Mouse (Mus musculus): ENCODE data around the gene Mpped2.
A peak's percentile ranks its signal among the peaks of the same experiment; 100 is the strongest.

The Mpped2 gene

DNA sequence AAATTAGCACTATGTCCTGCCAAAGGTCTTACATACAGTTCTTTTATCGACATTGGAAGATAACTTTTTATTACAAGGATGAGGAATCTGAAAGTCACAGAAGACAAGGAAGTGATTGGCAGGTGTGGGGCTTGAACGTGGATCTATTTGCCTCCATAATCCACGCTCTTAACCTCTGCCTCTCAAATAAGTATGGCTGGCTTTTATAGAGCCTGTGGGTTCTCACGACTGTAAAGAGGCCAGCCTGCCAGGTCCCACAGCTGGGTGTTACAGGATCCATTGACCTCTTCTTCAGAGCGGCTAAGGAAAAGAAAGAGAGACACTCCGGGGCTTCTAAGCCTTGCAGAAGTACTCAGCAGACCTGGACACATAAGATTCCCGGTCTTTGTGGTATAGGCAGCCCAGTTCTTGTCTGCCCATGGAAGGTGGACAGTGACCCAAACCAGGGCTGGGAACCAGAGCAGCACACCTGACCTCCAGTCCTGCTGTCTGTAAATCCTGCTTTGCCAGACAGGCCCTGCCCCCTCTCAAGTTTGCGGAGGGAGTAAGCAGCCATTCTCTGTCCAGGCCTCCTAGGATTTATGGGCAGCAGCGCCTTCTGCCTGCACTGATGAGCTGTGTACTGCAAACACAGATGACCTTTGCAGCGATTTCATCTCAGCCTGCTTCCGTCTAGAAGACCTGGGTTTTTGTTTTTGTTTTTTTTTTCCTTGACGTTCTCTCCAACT lies 162.7 kb downstream of the Mpped2 start:
- peak; percentile 2 for DNase-seq (ENCODE audit: low spot score)

DNA sequence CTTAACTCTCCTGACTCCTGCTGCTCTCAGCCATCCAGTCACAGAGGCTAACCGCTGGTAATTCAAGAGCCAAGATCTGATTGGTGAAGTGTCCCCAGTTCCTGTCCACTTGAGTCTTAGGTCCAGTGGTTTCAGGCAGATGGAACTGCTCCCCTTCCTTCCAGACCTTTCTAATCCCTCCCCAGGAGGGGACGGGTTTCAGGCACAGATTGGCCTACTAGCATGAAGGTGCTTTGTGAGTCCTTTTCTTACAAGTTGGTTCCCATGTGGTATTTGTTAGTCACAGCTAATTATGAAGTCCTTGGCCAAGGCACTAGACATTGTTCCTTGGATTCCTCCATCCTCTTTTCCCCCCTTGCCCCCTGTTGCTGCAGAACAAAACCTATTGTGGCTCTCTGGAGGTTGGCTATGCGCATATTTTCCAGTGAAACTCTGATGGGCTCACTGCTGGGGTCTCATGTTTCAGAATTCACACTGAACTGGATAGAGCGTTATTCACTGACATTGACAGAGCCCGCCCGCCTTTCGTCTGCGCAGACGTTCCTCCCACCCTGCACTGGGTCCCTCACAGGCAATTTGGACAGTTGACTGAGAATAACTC lies 163.4 kb downstream of the Mpped2 start:
- DNase-seq (ENCODE audit: low spot score), result peak; percentile 11

DNA sequence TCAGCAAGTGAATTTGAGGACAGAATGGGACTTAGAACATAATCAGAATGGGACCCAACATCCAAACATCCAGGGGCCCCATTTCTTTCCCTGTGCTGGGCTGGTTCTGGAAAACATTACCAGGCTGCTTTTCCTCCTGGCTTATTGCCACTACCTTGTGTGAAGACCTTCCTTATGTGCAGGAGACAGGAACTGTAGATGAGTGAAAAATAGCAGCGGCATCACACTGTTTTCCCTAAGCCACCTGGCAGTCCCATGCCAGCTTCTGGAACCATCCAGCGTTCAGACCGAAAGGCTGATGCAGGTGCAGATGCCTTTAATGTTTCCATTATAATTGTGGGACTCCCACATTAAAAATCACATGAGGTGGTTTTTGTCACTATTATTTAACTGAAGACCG lies 164.2 kb downstream of the Mpped2 start:
- DNase-seq (ENCODE audit: low spot score), result no peak

DNA sequence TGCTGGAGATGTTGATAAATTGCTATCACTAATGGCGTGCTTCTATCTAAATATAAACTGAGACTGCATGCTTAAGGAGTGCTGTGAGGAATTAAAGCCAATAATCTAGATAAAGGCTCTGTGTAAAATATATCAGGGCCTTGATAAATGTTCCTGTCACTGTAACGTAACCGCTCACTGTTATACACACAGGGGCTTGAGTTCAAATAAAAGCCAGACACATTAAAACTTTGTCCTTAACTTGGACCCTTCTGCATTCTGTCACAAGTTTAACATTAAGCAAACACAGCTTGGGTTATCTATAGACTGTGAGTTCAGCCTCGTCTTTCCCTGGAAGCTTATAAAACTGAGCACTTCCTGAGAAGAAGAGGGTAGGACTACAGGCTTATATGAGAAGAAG lies 164.6 kb downstream of the Mpped2 start:
- no peak for DNase-seq (ENCODE audit: low spot score)

DNA sequence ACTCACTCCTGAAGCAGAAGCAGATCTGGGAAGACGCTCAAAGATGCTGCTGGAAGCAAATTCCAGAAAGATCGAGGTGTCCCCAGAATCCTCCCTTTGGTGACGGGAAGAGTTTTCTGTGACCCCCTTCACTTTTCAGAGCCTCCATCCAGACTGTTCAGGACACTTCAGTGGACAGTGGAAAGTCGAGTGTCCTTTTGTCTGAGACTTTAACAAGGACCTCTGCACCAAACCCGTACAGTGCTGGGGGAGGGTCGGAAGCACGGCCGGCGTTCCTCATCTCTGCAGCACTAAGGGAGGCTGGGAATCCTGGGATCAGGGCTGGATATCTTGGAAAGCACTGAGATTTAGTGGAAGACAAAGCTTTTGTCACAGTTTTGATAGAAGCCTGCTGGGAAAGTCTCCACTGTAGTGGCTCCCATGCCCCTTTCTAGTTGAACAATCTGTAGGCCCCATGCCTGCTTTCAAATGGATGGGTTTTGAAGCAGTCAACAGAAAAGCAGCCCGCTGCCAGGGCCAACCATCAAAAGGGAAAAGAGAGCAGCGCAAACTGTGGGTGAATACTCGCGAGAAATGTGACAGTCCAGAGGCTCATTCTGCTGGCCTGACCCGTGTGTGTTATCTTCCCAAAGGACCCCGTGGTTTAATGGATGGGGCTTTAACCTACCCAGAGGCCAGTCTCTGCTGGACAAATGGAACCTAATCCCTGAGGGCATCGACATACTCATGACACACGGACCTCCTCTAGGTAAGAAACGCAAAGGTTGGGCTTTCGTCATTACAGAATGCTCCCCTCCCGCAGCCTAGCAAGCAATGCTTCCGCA lies 168.0 kb downstream of the Mpped2 start:
- DNase-seq (ENCODE audit: low spot score), result no peak

DNA sequence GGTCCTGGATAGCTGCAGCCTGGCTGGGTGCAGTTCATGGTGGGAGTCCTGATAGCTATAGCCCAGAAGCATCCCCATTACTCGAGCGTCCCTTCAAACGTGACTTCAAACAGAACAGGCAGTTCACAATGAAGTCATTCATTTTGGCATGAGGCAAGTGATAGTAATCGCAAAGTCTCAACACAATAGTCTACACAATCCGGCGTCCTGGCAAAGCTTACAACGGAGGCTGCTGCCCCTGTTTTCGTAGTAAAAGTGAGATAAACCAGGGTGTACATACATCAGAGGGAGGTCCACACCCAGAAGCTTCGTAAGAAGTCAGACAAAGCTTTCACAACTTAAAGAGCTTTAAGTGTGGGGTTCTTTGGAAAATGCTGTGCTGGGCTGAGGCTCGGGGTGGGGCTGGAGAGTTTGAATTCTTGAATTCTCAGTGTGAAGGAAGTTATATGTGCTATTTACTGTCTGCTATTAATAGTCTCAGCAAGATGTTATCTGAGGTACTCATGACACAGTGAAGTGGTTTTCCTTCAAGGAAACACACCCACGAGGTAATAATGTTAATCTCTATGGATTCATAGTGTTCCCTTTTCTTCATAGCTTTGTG lies 170.1 kb downstream of the Mpped2 start:
- peak; percentile 40 for DNase-seq (ENCODE audit: low spot score)

DNA sequence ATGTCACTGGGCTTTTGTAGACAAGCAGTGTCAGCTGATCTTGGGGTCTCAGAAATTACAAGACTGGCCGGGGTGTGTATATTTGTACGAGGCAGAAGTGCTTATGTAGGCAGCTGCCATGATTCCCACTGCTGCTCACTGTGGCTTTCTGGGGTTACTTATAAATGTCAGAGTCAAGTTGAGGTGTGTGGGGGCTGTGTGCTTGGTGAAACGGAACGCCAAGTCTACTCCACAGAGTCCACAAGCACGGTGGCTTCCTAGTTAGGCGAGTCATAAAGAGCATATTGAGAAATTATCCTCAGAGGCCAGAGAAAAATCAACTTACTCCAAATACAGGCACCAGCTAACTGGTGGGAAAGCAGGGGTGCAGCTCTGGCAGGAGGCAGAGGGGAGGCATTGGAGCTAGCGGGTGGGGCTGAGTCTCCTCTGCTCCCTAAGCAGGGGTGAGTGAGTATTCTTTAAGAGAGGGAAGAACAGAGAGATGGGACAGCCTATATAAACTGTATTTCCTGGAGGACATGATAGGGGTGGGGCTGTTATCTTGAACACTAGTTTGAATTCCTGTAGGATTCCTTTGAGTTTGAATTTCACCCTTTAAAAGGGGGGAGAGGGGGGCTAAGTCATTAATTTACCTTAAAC lies 172.2 kb downstream of the Mpped2 start:
- DNase-seq (ENCODE audit: low spot score), result no peak

DNA sequence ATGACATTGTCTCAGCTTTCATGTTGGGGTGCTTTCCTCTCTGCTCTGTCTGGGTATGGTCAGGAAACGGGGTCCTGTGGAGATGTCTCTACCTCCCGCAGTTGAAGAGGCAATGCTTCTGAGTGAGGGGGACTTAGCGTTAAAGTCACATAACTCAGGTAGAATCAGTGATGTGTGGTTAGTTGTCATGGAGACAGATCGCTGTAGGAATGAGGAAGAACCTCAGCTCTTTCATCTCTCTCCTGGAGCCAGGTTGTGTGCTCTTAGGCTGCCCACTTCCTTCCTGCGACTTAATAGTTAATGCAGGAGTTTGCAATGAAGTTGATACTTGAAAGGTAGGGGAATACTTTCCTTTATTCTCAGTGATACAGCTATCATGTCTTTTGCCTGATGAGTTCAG lies 173.2 kb downstream of the Mpped2 start:
- DNase-seq (ENCODE audit: low spot score), result no peak

DNA sequence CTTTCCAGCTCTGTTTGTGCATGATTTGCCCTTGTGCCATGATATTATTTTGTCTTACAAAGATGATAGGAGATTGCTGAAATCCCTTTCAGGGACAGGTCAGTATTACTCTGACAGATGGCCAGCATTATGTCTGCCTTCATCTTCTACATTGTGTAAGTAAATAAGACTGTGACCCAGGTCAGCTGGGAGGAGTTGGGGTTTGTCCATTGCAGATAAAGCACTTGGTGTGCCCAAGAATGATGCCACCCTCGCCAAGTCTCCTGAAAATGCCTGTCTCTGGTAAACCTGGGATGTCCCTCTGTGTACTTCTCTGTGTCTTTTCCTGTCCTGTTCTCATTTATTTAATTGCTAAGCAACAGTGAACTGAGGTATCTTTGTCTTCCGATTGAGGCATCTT lies 177.8 kb downstream of the Mpped2 start:
- DNase-seq (ENCODE audit: low spot score), result no peak

DNA sequence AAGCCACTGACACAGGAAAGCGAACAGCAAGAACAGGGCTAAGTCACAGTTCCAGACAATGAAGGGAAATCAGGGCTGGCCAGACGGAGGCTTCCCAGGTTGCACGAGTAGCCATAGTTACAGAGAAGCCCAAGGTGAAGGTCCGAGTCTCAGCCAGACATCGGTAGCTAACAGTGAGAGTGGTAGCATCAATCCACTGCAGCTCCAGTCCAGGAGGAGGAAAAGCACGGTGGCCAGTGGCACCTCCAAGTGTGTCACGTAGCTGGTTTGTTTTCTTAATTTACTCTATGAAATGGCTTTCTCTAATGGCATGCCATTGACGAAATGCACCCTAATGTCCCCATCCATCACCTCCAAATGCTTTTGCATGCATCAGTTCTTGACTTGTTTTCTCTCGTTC lies 180.1 kb downstream of the Mpped2 start:
- DNase-seq (ENCODE audit: low spot score), result no peak

DNA sequence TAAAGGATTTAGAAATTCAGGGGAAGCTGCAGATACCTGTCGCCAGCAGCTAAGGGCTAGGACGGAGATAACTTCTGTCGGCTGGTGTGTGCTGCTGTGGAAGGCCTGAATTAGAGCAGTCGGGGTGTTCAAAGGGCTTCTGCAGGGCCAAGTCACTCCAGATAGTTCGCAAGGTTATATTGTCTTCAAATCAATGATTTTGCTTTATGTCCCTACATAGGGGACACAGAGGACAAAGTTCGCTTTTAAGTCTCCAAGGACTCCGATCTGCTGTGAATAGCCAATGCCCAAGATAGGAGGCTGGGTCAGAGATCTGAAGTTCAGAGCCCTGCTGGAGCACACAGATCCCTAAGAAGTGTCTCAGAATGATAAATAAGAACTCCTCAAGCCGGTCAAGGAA lies 190.3 kb downstream of the Mpped2 start:
- no peak for DNase-seq (ENCODE audit: low spot score)

DNA sequence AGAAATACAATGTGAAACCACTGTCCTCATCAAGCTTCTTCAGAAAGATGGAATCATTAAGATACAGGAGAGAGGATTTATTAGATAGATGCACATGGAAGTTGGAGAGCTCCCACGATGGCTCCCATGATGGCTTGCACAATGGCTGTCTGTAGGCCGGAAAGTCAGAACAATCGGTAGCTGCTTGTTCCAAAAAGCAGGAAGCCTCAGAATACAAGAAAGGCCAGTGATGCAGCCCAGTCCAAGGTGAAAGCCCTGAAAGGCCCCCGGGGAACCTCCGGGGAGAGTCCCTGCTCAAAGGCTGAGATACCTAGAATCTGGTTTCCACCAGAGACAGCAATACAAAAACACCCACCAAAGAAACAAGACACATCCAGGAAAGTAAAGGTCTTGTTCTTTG lies 195.1 kb downstream of the Mpped2 start:
- DNase-seq (ENCODE audit: low spot score), result no peak

DNA sequence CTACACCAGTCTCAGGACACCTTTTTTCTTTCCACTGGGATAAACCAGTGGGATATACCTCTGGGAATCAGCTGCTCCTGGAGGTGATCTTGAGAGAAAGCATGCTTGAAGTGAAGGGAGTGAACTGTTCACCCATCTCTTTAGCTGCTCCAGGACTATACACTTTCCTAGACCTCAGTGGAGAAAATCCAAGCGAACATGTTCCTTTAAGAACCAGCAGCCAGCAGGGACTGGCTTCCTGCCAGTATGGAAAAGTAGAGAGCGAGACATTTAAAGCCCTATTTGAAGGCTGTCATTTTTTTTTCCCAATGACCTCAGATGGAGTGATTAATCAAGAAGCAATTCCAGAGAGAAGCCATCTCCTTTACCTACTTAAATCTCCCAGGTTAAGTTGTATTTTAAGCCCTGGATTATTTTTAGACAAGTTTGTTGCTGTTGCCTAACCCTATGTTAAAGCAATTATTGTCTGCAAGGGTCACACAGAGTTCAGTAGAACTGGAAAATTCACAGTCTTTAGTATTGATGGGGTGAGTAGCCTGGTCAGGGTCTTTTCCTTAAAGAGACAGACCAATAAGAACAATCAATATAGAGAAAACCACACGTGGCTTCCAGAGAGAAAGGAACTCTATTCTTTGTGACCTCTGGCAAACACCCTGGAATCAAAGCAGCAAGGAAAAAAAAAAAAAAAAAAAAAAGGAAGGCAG lies 196.4 kb downstream of the Mpped2 start:
- peak; percentile 21 for DNase-seq (ENCODE audit: low spot score)

DNA sequence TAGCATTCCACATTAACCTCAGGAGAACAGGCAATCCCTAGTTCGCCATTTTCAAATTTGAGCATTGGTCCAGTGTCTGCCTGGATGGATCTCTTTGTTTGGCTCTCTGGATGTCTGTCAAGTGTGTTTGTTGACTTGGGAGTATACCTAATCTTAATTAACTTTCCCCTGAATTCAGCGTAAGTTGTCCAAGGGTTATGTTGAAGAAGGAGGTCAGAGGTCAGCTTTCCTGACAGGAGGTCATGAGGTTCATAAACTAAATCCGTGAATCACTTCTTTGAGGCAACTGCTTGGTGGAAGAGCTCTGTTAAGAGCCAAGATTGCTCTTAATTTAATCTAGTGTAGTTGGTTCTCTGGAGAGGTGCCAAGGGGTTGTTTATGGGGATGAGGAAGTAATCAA lies 200.3 kb downstream of the Mpped2 start:
- DNase-seq (ENCODE audit: low spot score), result no peak

DNA sequence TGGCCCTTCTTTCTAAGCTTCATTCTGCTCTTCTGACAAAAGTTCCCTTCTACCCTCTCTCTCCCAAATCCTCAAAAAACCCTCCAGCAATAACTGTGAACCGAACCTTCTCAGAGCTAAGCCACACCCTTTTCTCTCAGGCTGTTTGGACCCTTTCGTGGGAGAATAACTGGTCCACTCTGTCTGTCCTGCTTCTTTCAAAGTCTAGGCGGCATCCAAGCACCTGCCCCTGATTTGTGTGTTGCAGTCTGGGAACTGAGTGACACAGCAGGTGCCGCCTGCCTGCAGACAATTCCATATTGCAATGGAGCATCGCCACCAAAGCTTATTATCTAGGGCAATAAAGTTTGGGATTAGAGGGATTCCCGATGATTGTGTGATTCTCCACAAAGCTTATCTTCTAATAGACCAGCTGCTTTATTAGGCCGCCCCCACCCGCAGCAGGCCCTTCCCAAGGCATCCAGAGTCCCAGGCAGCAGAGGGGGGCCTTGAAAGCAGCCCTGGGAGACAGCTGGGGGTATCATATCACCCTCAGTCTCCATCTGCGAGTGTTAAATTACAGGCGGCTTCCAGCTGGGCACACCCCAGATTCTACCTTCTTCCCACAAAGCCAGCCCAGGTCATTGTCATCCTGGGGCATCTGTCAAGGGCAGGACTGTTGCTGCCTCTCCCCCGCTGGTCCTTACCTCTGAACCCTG lies 202.4 kb downstream of the Mpped2 start:
- DNase-seq (ENCODE audit: low spot score), result no peak

DNA sequence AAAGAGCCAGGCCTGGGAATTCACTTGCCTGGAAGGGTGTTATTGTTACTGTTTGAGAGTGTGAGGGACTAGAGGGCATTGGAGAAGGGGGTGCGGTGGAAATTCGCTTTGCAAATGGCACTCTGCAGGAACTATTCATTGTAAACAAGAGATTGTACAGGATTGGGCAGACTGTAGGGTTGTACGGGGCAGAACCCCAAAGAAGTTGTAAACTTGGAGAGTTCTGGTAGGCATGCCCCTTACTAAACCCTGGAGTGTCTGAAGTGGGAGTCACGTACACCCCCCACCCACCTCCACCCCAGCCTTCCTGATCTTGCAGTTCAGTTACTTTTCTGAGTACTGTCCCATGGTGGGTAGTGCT lies 202.9 kb downstream of the Mpped2 start:
- no peak for DNase-seq (ENCODE audit: low spot score)

DNA sequence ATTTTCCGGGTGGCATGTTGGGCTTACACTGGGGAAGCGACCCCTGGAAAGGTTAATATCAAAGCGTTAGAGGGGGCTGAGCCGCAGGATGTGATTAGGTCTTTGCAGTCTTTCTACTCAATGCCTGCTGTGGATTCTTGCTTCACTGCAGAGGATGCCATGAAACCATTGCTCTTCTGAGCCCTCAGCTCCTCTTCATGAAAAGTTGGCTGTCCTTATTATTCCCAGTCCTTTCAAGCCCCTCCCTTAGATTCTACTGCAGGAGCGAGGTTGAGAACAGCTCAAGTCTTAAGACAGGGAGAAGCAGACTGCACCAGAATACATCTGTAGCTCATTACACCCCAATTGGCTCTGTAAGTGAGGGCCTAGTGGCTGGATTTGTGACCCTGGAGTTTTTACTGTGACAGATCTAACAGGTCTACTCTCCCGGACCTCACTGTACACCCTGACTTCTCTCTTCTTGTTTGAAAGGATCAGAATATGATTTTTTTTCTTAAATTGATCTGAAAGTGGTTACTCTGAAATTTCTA lies 218.9 kb downstream of the Mpped2 start:
- DNase-seq (ENCODE audit: low spot score), result no peak

All from lung, postnatal 25 days (tissue).